Mouse (Mus musculus): ENCODE measurements around the gene Pik3c2g.

Pik3c2g gene

GRCm38 (mm10) chr6:139735708-139736626 is 148.9 kb downstream of the Pik3c2g start:
- DNase-seq (ENCODE audit: low read depth, low spot score), result no peak

GRCm38 (mm10) chr6:139738350-139738749 is 151.3 kb downstream of the Pik3c2g start:
- no peak for DNase-seq (ENCODE audit: low read depth, low spot score)

GRCm38 (mm10) chr6:139742693-139743432 is 155.8 kb downstream of the Pik3c2g start:
- DNase-seq (ENCODE audit: low read depth, low spot score), result no peak

- no peak for DNase-seq (ENCODE audit: low read depth, low spot score)
These were observed 159.9 kb downstream of the Pik3c2g start for GRCm38 (mm10) chr6:139746758-139747479.

- no peak for DNase-seq (ENCODE audit: low read depth, low spot score)
These were observed 161.2 kb downstream of the Pik3c2g start for GRCm38 (mm10) chr6:139748091-139748771.

GRCm38 (mm10) chr6:139750599-139750998 is 163.6 kb downstream of the Pik3c2g start:
- no peak for DNase-seq (ENCODE audit: low read depth, low spot score)

GRCm38 (mm10) chr6:139751022-139751421 is 164.0 kb downstream of the Pik3c2g start:
- DNase-seq (ENCODE audit: low read depth, low spot score), result no peak

GRCm38 (mm10) chr6:139757876-139758275 is 170.9 kb downstream of the Pik3c2g start:
- DNase-seq (ENCODE audit: low read depth, low spot score), result no peak

GRCm38 (mm10) chr6:139760978-139761377 is 174.0 kb downstream of the Pik3c2g start:
- DNase-seq (ENCODE audit: low read depth, low spot score), result no peak

- DNase-seq (ENCODE audit: low read depth, low spot score), result no peak
These were observed 177.4 kb downstream of the Pik3c2g start for GRCm38 (mm10) chr6:139764398-139764797.

GRCm38 (mm10) chr6:139769744-139770473 is 182.9 kb downstream of the Pik3c2g start:
- peak; percentile 17 for DNase-seq (ENCODE audit: low read depth, low spot score)

- DNase-seq (ENCODE audit: low read depth, low spot score), result no peak
These were observed 183.5 kb downstream of the Pik3c2g start for GRCm38 (mm10) chr6:139770535-139770934.

GRCm38 (mm10) chr6:139777576-139778282 is 190.7 kb downstream of the Pik3c2g start:
- DNase-seq (ENCODE audit: low read depth, low spot score), result no peak

- DNase-seq (ENCODE audit: low read depth, low spot score), result peak; percentile 43
These were observed 193.0 kb downstream of the Pik3c2g start for GRCm38 (mm10) chr6:139780028-139780427.

GRCm38 (mm10) chr6:139789479-139789878 is 202.5 kb downstream of the Pik3c2g start:
- no peak for DNase-seq (ENCODE audit: low read depth, low spot score)

GRCm38 (mm10) chr6:139799541-139800226 is 212.7 kb downstream of the Pik3c2g start:
- DNase-seq (ENCODE audit: low read depth, low spot score), result no peak

GRCm38 (mm10) chr6:139821916-139822315 is 234.9 kb downstream of the Pik3c2g start:
- DNase-seq (ENCODE audit: low read depth, low spot score), result no peak

GRCm38 (mm10) chr6:139838239-139838638 is 251.2 kb downstream of the Pik3c2g start:
- no peak for DNase-seq (ENCODE audit: low read depth, low spot score)

- DNase-seq (ENCODE audit: low read depth, low spot score), result no peak
These were observed 251.7 kb downstream of the Pik3c2g start for GRCm38 (mm10) chr6:139838713-139839112.
